ENCODE assay signal across 8 mouse cellular contexts in the genomic region with DNA sequence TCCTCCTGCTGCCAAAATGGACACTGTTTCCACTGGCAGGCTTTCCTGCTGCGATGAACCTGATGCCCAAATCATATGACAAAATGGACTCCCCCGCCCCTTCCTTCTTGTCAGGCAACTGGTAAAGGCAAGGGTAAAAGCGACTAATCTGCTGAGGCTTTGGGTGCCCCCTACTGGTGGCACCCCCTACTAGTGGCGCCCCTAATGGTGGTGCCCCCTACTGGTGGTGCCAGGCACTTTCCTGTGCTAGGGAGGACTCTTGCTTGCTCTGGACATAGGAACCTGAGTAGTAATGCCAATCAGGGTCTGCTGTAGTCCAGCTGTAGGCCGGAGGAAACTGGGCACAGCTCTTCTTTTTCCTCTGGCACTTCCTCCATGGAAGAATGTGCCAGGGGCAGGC. TPM values are rescaled to one million over a fixed set of nuclear protein-coding genes. Genes with fewer than 3 reads are reported as not detected.
A peak's percentile ranks its signal among the peaks of the same experiment; 100 is the strongest.
DNase-seq lines count a peak whose midpoint lies in the region; ATAC-seq and TF ChIP-seq lines count a peak whose summit lies in the region.

No protein-coding gene starts in this region.

- H3K9ac ChIP-seq in kidney, postnatal 0 days (ENCODE audit: low read depth, low read length), result no peak overlapping the region

- H3K4me3 ChIP-seq in heart, embryonic 10.5 days, result no peak overlapping the region
- no peak overlapping the region for H3K4me3 ChIP-seq in spleen, adult 2 months (ENCODE audit: extremely low read depth, insufficient read depth, insufficient read length)
- no peak overlapping the region for H3K4me3 ChIP-seq in kidney, postnatal 0 days (replicated peaks; ENCODE audit: low read depth, low read length)

- ATAC-seq in kidney, postnatal 0 days (replicated peaks; ENCODE audit: low FRiP score, low read depth), result no peak
- peak; percentile 30; the same call in 1 of the 2 replicates for ATAC-seq in megakaryocyte, adult 5-6 weeks (ENCODE audit: poor library complexity, severe bottlenecking)

- 48% methylated on average over 5 of the region's 5 CpGs for WGBS in heart, embryonic 10.5 days
- 86% methylated on average over 5 of the region's 5 CpGs for WGBS in spleen, adult 2 months
- 54% methylated on average over 5 of the region's 5 CpGs for WGBS in kidney, postnatal 0 days

- H3K36me3 ChIP-seq in heart, embryonic 10.5 days, result no peaks in the 10 kb centered on the region
- peaks cover 11% of the 10 kb centered on the region for H3K36me3 ChIP-seq in spleen, adult 2 months (ENCODE audit: control insufficient read depth, insufficient read depth, low read length)
- H3K36me3 ChIP-seq in kidney, postnatal 0 days (ENCODE audit: insufficient read depth, low read length), result no peaks in the 10 kb centered on the region

- H3K4me2 ChIP-seq in kidney, postnatal 0 days (ENCODE audit: low read length), result no peak overlapping the region

- no peak for TF ChIP-seq POLR2A in spleen, adult 2 months (IDR thresholded peaks at IDR 0.05; ENCODE audit: low read depth, low read length)

- TF ChIP-seq CTCF in spleen, adult 2 months (IDR thresholded peaks at IDR 0.05; ENCODE audit: extremely low read depth, insufficient read depth, insufficient read length, insufficient replicate concordance), result peak; percentile 76; the same call in 1 of the 2 replicates
- TF ChIP-seq CTCF in kidney, postnatal 0 days (IDR thresholded peaks at IDR 0.05; ENCODE audit: low read depth), result peak; percentile 77

- H3K9me3 ChIP-seq in heart, embryonic 10.5 days, result no peaks in the 10 kb centered on the region
- no peaks in the 10 kb centered on the region for H3K9me3 ChIP-seq in kidney, postnatal 0 days (replicated peaks; ENCODE audit: low read length)

- intact Hi-C loops in heart, postnatal 14 days (cut with DNase I), result loop anchor here (10.0 kb wide), 1 partner anchor 218 kb away; no protein-coding TSS in a partner anchor

- DNase-seq in heart, postnatal 14 days, result peak; percentile 17 to 44
- DNase-seq in heart, embryonic 10.5 days (ENCODE audit: low spot score), result no peak
- DNase-seq in spleen, adult 2 months (ENCODE audit: low read depth in 1 of 2, low spot score in 2 of 2), result no peak
- DNase-seq in spleen, postnatal 14 days (ENCODE audit: low spot score in 2 of 2), result no peak
- DNase-seq in adrenal gland, adult 2 months, result peak; percentile 42
- peak; percentile 18 for DNase-seq in kidney, postnatal 0 days (ENCODE audit: low spot score)
- DNase-seq in c-Kit-positive CD71-positive TER-119-positive erythroid progenitor cells, embryonic 14.5 days (ENCODE audit: low spot score), result no peak

- H3K27ac ChIP-seq in heart, embryonic 10.5 days, result no peak overlapping the region
- no peak overlapping the region for H3K27ac ChIP-seq in spleen, adult 2 months (ENCODE audit: insufficient read depth, low read length)
- no peak overlapping the region for H3K27ac ChIP-seq in kidney, postnatal 0 days

- peaks cover 12% of the 10 kb centered on the region for H3K4me1 ChIP-seq in heart, embryonic 10.5 days
- no peaks in the 10 kb centered on the region; the same call in 1 of the 2 replicates for H3K4me1 ChIP-seq in spleen, adult 2 months (ENCODE audit: control insufficient read depth, insufficient read depth, insufficient read length)
- no peaks in the 10 kb centered on the region for H3K4me1 ChIP-seq in kidney, postnatal 0 days (replicated peaks; ENCODE audit: insufficient read depth, low read length)

- peaks cover 64% of the 10 kb centered on the region for H3K27me3 ChIP-seq in heart, embryonic 10.5 days (ENCODE audit: insufficient read depth, poor library complexity, severe bottlenecking)
- H3K27me3 ChIP-seq in spleen, adult 2 months (ENCODE audit: control insufficient read depth, insufficient read depth, low read length), result no peaks in the 10 kb centered on the region
- H3K27me3 ChIP-seq in kidney, postnatal 0 days (ENCODE audit: insufficient read depth, low read length), result no peaks in the 10 kb centered on the region; the same call in 1 of the 2 replicates

RNA-seq across cellular contexts. Expression of a gene that starts 44.2 kb away (rescaled TPM):
- 1 to 10 TPM; 1.8 to 2.3 TPM for total RNA-seq in heart, postnatal 14 days (2021)
- 3.2 and 3.7 TPM in 2 replicates for polyA plus RNA-seq in heart, embryonic 10.5 days (2016; fragmentation: Nextera tagmentation; extraction: Ambion mirVana)
- 1.2 and 2.1 TPM in 2 replicates for polyA plus RNA-seq in spleen, adult 2 months (2012; rRNA removed)
- 1 to 10 TPM; 3.8 to 5.0 TPM for total RNA-seq in adrenal gland, adult 2 months (2021)
- polyA plus RNA-seq in adrenal gland, adult 2 months (2012; rRNA removed), result 3.4 and 4.7 TPM in 2 replicates
- 1.7 and 2.2 TPM in 2 replicates for polyA plus RNA-seq in kidney, postnatal 0 days (2015; fragmentation: Nextera tagmentation; extraction: Ambion mirVana)
- 0.27 and 0.91 TPM in 2 replicates for total RNA-seq in megakaryocyte, adult 5-6 weeks (2015)
- total RNA-seq in megakaryocyte, adult 5-6 weeks (2017), result 0.18 TPM in 1 of 2 replicates, not detected in the other

RNA-seq across cellular contexts. Expression of a gene that starts 45.4 kb away (rescaled TPM):
- total RNA-seq in heart, postnatal 14 days (2021), result 1 to 10 TPM; 2.1 to 4.2 TPM
- 4.2 and 4.8 TPM in 2 replicates for polyA plus RNA-seq in heart, embryonic 10.5 days (2016; fragmentation: Nextera tagmentation; extraction: Ambion mirVana)
- 34.6 and 47.0 TPM in 2 replicates for polyA plus RNA-seq in spleen, adult 2 months (2012; rRNA removed)
- 1 to 10 TPM; 5.9 to 7.9 TPM for total RNA-seq in adrenal gland, adult 2 months (2021)
- 3.2 and 3.6 TPM in 2 replicates for polyA plus RNA-seq in adrenal gland, adult 2 months (2012; rRNA removed)
- polyA plus RNA-seq in kidney, postnatal 0 days (2015; fragmentation: Nextera tagmentation; extraction: Ambion mirVana), result 3.1 and 4.1 TPM in 2 replicates
- total RNA-seq in megakaryocyte, adult 5-6 weeks (2015), result 51.4 and 61.6 TPM in 2 replicates
- 77.7 and 116 TPM in 2 replicates for total RNA-seq in megakaryocyte, adult 5-6 weeks (2017)

Comparison
In these comparisons a context has a peak if more than half of its experiments do, and no peak if none do; other contexts are left out.
1. DNase-seq: peak in heart, postnatal 14 days (2 of 2), adrenal gland, adult 2 months (single experiment) and kidney, postnatal 0 days (single experiment); none in heart, embryonic 10.5 days (single experiment), spleen, adult 2 months (0 of 2), spleen, postnatal 14 days (0 of 2) and c-Kit-positive CD71-positive TER-119-positive erythroid progenitor cells, embryonic 14.5 days (single experiment).